Mouse (Mus musculus) G1E (cell line): ENCODE measurements around the gene Dnah17. TPM values are rescaled to one million over a fixed set of nuclear protein-coding genes. Genes with fewer than 3 reads are reported as not detected.

ENCODE experiments used
- ATAC-seq: 2 replicates; pipeline ENCODE4 v1.8.0; 2016; ENCODE audit warnings: mild to moderate bottlenecking; ENCODE audit not compliant: insufficient number of reproducible peaks, poor library complexity, low FRiP score, severe bottlenecking; ENCODE audit errors: extremely low read depth
- DNase-seq: peaks from one replicate; pipeline ENCODE4 v3.0.0; 2012; ENCODE audit warnings: low spot score
- H3K27me3 ChIP-seq: 2 replicates; pipeline ENCODE4 v1.6.1; 2012; ENCODE audit warnings: mild to moderate bottlenecking, low read length, inconsistent platforms; ENCODE audit not compliant: insufficient read depth
- H3K36me3 ChIP-seq: replicated peaks from 2 replicates; pipeline ENCODE3; 2012; ENCODE audit warnings: mild to moderate bottlenecking, inconsistent platforms
- H3K4me1 ChIP-seq: 2 replicates; pipeline ENCODE4 v1.6.1; 2012; ENCODE audit warnings: low read depth, low read length, inconsistent platforms, mixed read lengths; ENCODE audit not compliant: insufficient read depth
- H3K4me3 ChIP-seq: 2 replicates; pipeline ENCODE4 v1.5.1; 2012; ENCODE audit warnings: low read depth, mild to moderate bottlenecking, inconsistent platforms, low read length, moderate library complexity, mixed read lengths
- H3K9me3 ChIP-seq: replicated peaks from 2 replicates; pipeline ENCODE4 v1.6.1; 2012; ENCODE audit warnings: inconsistent platforms
- CTCF ChIP-seq: IDR thresholded peaks from 2 replicates; pipeline ENCODE4 v1.5.1; 2012; ENCODE audit warnings: low read depth, low read length, inconsistent platforms, mixed read lengths
- GATA1 ChIP-seq: IDR thresholded peaks from 2 replicates; pipeline ENCODE4 v1.6.1; 2012; ENCODE audit warnings: borderline replicate concordance, low read length, inconsistent platforms, mixed read lengths
- GATA2 ChIP-seq: IDR thresholded peaks from 2 replicates; pipeline ENCODE4 v1.6.1; 2012; ENCODE audit warnings: low read depth, low read length, inconsistent platforms, borderline replicate concordance
- POLR2AphosphoS5 ChIP-seq: IDR thresholded peaks from 2 replicates; pipeline ENCODE4 v1.6.1; 2012; ENCODE audit warnings: low read depth, low read length, inconsistent platforms; ENCODE audit not compliant: insufficient replicate concordance
- TAL1 ChIP-seq: conservative IDR thresholded peaks from 2 replicates; pipeline ENCODE4 v1.6.1; 2012; ENCODE audit warnings: low read depth, low read length, inconsistent platforms, mixed read lengths
- polyA plus RNA-seq: library from polyadenylated mRNA; stranded (reverse); fragments of >175 nt; gene quantifications from 2 replicates; pipeline ENCODE4 v1.2.3, GENCODE M21; 2012
- total RNA-seq, 2 experiments: library from RNA; stranded (forward) in 1 of 2; stranded (reverse) in 1 of 2; fragments of 200-1000 nt in 1 of 2; fragments of >200 nt in 1 of 2; fragmentation: Nextera tagmentation in 1 of 2; gene quantifications; 2 replicates each; pipeline ENCODE4 v1.2.3; 2014 to 2017

Dnah17 gene
- total and polyA plus RNA-seq, 3 experiments: 0.11 TPM; not detected in 2

- Histone ChIP-seq H3K4me3 (no peak overlapping the region), H3K36me3 (no peaks in the 10 kb centered on the region), H3K27me3 (0 out of 2 replicates have a peak, but pooled peaks cover 2% of the 10 kb centered on the region), H3K4me1 (no peaks in the 10 kb centered on the region), H3K9me3 (peaks cover 9% of the 10 kb centered on the region)
- DNase-seq (no peak), ATAC-seq (no peak)
- TF ChIP-seq GATA2: no peak
- no peak for TF ChIP-seq POLR2AphosphoS5
- no peak for TF ChIP-seq GATA1
These were observed 17.6 kb upstream of the Dnah17 start for GRCm38 (mm10) chr11:118147877-118148637.

DNA sequence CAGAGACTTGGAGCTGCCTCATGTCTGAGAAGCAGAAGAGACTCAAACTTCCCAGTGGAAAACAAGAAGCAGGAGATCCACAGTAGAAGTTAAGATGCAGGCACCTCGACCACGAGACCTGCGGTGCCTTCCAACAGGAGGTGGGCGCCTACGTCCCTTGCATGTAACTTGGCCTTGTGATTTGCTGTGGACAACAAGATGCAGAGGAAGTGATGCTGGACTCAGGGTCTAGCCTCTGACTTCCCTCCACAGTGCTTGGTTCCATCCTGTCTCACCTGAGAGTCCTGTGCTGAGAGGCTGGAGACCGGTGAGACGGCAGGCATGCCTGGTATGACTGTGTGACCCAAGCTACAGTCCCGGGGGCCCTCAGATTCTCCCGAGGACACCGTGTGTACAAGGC is 16.0 kb upstream of the Dnah17 start:
- Histone ChIP-seq H3K4me3 (no peak overlapping the region), H3K9me3 (peaks cover 5% of the 10 kb centered on the region), H3K27me3 (0 out of 2 replicates have a peak, but pooled peaks cover 2% of the 10 kb centered on the region), H3K4me1 (no peaks in the 10 kb centered on the region), H3K36me3 (no peaks in the 10 kb centered on the region)
- DNase-seq (no peak), ATAC-seq (no peak)
- TF ChIP-seq TAL1 (no peak), CTCF (no peak), GATA2 (no peak), GATA1 (no peak), POLR2AphosphoS5 (no peak)

- DNase-seq (no peak), ATAC-seq (no peak)
- Histone ChIP-seq H3K4me1 (no peaks in the 10 kb centered on the region), H3K4me3 (no peak overlapping the region), H3K36me3 (no peaks in the 10 kb centered on the region), H3K27me3 (0 out of 2 replicates have a peak, but pooled peaks cover 2% of the 10 kb centered on the region), H3K9me3 (no peaks in the 10 kb centered on the region; the same call in 1 of the 2 replicates)
- no peak for TF ChIP-seq POLR2AphosphoS5
- TF ChIP-seq GATA1: no peak
- no peak for TF ChIP-seq CTCF
- TF ChIP-seq TAL1: no peak
- TF ChIP-seq GATA2: no peak
These were observed 15.4 kb upstream of the Dnah17 start for GRCm38 (mm10) chr11:118145771-118146351.

DNA sequence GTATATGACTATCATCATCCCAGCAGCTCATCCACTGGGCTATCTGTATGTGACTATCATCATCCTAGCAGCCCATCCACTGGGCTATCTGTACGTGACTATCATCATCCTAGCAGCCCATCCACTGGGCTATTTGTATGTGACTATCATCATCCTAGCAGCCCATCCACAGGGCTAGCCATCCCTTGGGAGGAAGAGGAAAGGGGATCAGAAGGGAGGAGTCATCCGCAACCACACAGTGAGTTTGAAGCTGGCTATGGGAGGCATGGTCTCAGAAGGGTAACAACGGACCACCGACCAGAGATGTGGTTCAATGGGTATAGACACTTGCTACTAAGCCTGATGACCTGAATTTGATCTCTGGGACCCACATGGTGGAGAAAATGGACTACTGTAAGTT is 14.7 kb upstream of the Dnah17 start:
- no peak for ATAC-seq
- H3K4me3 ChIP-seq: no peak overlapping the region
- H3K4me1 ChIP-seq: no peaks in the 10 kb centered on the region
- DNase-seq: no peak
- H3K27me3 ChIP-seq: 0 out of 2 replicates have a peak, but pooled peaks cover 2% of the 10 kb centered on the region
- TF ChIP-seq CTCF (no peak), TAL1 (no peak), GATA1 (no peak), GATA2 (no peak), POLR2AphosphoS5 (no peak)
- H3K9me3 ChIP-seq: no peaks in the 10 kb centered on the region
- H3K36me3 ChIP-seq: no peaks in the 10 kb centered on the region

- TF ChIP-seq CTCF (no peak), TAL1 (no peak), GATA2 (no peak), POLR2AphosphoS5 (no peak), GATA1 (no peak)
- DNase-seq (no peak), ATAC-seq (no peak)
- H3K4me1 ChIP-seq: no peaks in the 10 kb centered on the region
- H3K27me3 ChIP-seq: 0 out of 2 replicates have a peak, but pooled peaks cover 2% of the 10 kb centered on the region
- no peaks in the 10 kb centered on the region for H3K36me3 ChIP-seq
- no peak overlapping the region for H3K4me3 ChIP-seq
- H3K9me3 ChIP-seq: no peaks in the 10 kb centered on the region
These were observed 13.3 kb upstream of the Dnah17 start for GRCm38 (mm10) chr11:118143731-118144130.

DNA sequence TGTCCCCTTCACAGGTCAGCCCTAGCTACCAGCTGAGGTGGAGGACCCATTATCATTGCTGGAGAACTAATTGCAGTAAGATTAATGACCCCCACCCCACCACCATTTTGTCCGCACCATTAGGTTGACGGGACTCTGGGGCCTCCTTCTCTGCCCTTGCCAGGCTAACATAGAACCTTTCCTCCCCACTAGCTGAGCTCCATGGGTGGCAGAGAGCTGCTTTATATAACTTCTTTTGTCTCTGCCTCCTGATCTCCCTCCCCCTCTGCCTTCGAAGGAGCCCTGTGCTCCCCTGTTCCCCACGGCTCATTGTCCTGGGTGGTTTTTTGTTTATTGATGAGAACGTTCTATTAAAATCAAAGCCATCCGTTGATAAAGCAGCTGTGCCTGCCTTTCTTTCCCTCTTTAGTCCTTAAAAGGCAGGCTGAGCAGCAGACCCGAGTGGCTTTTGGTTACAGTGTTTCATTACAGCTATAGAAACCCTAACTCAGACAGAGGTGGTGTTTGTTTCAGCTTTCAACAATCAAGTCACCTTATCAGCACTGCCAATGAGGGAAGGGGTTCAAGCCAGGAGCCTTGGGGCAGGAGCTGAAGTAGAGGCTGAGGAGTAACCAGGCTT is 12.2 kb upstream of the Dnah17 start:
- DNase-seq: no peak
- no peaks in the 10 kb centered on the region for H3K36me3 ChIP-seq
- H3K9me3 ChIP-seq: no peaks in the 10 kb centered on the region
- H3K4me1 ChIP-seq: no peaks in the 10 kb centered on the region
- ATAC-seq: no peak
- H3K27me3 ChIP-seq: 0 out of 2 replicates have a peak, but pooled peaks cover 2% of the 10 kb centered on the region
- no peak overlapping the region for H3K4me3 ChIP-seq
- TF ChIP-seq POLR2AphosphoS5 (no peak), GATA2 (no peak), GATA1 (no peak), CTCF (no peak), TAL1 (no peak)
